Mouse (Mus musculus) NIH3T3 (cell line): ENCODE data around the gene Nhp2.
"Not testable (repeated sequence)": the region's sequence is repeated elsewhere in the genome, so short reads cannot be mapped to it uniquely, and the experiment has no call there.

Experiments used
- DNase-seq: peaks from one replicate; pipeline ENCODE4 v3.0.0-alpha.2; 2012; ENCODE audit warnings: low read depth

Gene Nhp2

GRCm38 (mm10) chr11:51606447-51607095, 13.0 kb upstream of the Nhp2 start, which contains the start of gene Hnrnpab:
Gene Hnrnpab (minus strand): TSS chr11:51606847.
- peak; percentile 98 for DNase-seq

GRCm38 (mm10) chr11:51607096-51607738, 12.3 kb upstream of the Nhp2 start:
- DNase-seq = no peak

GRCm38 (mm10) chr11:51609266-51609909, 10.1 kb upstream of the Nhp2 start:
- no peak for DNase-seq

- DNase-seq = not testable (repeated sequence)
Measured at GRCm38 (mm10) chr11:51609940-51610339, 9.6 kb upstream of the Nhp2 start.

- no peak for DNase-seq
Measured at GRCm38 (mm10) chr11:51614256-51614655, 5.3 kb upstream of the Nhp2 start.

- DNase-seq = peak; percentile 76
Measured at GRCm38 (mm10) chr11:51615129-51615528, 4.4 kb upstream of the Nhp2 start.

- peak; percentile 84 for DNase-seq
Measured at GRCm38 (mm10) chr11:51615601-51616000, 3.9 kb upstream of the Nhp2 start.

- not testable (repeated sequence) for DNase-seq
Measured at GRCm38 (mm10) chr11:51616113-51616512, 3.4 kb upstream of the Nhp2 start.

- DNase-seq = peak; percentile 82
Measured at GRCm38 (mm10) chr11:51617693-51618092, 1.8 kb upstream of the Nhp2 start.

GRCm38 (mm10) chr11:51618894-51619408, 584 bp upstream of the Nhp2 start:
- DNase-seq = no peak

GRCm38 (mm10) chr11:51620084-51620483, 549 bp downstream of the Nhp2 start:
- no peak for DNase-seq

- DNase-seq = no peak
Measured at GRCm38 (mm10) chr11:51621776-51622175, 2.2 kb downstream of the Nhp2 start.

- DNase-seq = no peak
Measured at GRCm38 (mm10) chr11:51622971-51623491, 3.5 kb downstream of the Nhp2 start.

- no peak for DNase-seq
Measured at GRCm38 (mm10) chr11:51625187-51625820, 5.8 kb downstream of the Nhp2 start.

GRCm38 (mm10) chr11:51627425-51627824, 7.9 kb downstream of the Nhp2 start:
- DNase-seq = no peak

GRCm38 (mm10) chr11:51627907-51628306, 8.4 kb downstream of the Nhp2 start:
- no peak for DNase-seq

- no peak for DNase-seq
Measured at GRCm38 (mm10) chr11:51629651-51630314, 10.2 kb downstream of the Nhp2 start.

- no peak for DNase-seq
Measured at GRCm38 (mm10) chr11:51632130-51632753, 12.7 kb downstream of the Nhp2 start.

- not testable (repeated sequence) for DNase-seq
Measured at GRCm38 (mm10) chr11:51633200-51633599, 13.7 kb downstream of the Nhp2 start.

GRCm38 (mm10) chr11:51633721-51634120, 14.2 kb downstream of the Nhp2 start:
- DNase-seq = no peak

- DNase-seq = no peak
Measured at GRCm38 (mm10) chr11:51635127-51635524, 15.6 kb downstream of the Nhp2 start.
